Mouse (Mus musculus) small intestine, adult 2 months (tissue): Measurements from ENCODE around the gene Slc25a35.

Source experiments
- CTCF ChIP-seq: fragments of 200-500 bp; IDR thresholded peaks from 2 replicates; pipeline ENCODE4 v1.5.1; 2012; ENCODE audit warnings: low read depth, mild to moderate bottlenecking, control low read depth, inconsistent platforms, low read length, moderate library complexity, mixed read lengths; ENCODE audit not compliant: insufficient replicate concordance, insufficient read length; ENCODE audit errors: extremely low read depth
- POLR2A ChIP-seq: fragments of 200-500 bp; IDR thresholded peaks from 2 replicates; pipeline ENCODE4 v1.6.1; 2012; ENCODE audit warnings: low read depth, mild to moderate bottlenecking, control low read depth, inconsistent platforms, low read length, moderate library complexity

- TF ChIP-seq CTCF: no peak
- TF ChIP-seq POLR2A: no peak
Observed at GRCm38 (mm10) chr11:69010400-69011323, 42.7 kb downstream of the Slc25a35 start.
